ENCODE assay signal across 9 mouse cellular contexts in the genomic region with DNA sequence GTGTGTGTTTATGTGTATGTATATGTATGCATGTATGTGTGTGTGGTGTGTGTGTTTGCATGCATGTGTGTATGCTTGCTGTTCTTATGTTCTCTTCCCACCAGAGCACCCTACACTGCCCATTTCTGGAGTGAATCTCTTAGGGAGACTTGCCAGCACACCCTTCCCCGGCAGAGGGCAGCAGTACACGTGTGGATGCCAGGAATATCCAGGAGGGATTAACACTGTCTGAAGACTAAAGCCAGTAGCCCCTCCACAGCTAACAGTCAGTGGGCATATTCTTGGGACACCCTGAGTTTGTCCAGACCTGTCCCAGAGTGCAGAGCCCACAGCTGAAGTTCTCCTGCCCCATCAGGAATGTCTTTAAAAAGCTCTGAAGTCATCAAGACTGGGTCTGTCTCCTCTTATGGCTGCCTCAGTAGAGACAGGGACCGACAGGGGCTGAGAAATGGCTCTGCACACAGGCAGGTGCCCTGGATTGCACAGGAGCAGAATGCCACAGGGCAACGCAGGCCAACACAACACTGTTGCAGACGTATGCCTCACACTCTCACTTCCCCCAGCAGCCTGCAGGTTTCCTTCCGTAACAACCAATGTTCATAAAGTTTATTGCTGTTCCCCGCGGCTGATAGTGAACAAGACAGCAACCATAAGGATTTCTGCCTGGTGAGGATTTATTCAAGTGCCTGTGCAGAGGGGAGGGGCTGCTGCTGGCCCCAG. TPM values are rescaled to one million over a fixed set of nuclear protein-coding genes. Genes with fewer than 3 reads are reported as not detected.
A peak's percentile ranks its signal among the peaks of the same experiment; 100 is the strongest.
DNase-seq lines count a peak whose midpoint lies in the region; ATAC-seq and TF ChIP-seq lines count a peak whose summit lies in the region.
"Had no signal": no experiment of that assay in that cellular context is flagged by ENCODE, and none has a peak within 500 bp of the region (broad histone marks: within the 10 kb centered on the region; RNA-seq: fewer than 3 reads in every experiment).

No protein-coding gene starts in this region.

- ATAC-seq in forebrain, embryonic 11.5 days (replicated peaks; ENCODE audit: low FRiP score), result no peak
- ATAC-seq in forebrain, embryonic 15.5 days (replicated peaks), result no peak
- ATAC-seq in midbrain, embryonic 16.5 days, result 0 out of 2 replicates have a peak, but pooled peaks have one; percentile 25

- TF ChIP-seq POLR2A in spleen, adult 2 months (IDR thresholded peaks at IDR 0.05; ENCODE audit: low read depth, low read length), result no peak
- TF ChIP-seq POLR2A in thymus, adult 2 months (IDR thresholded peaks at IDR 0.05; ENCODE audit: control insufficient read depth, extremely low read depth, insufficient read depth, low read length, poor library complexity), result no peak

- TF ChIP-seq CTCF in spleen, adult 2 months (IDR thresholded peaks at IDR 0.05; ENCODE audit: extremely low read depth, insufficient read depth, insufficient read length, insufficient replicate concordance), result peak; percentile 5; the same call in 1 of the 2 replicates
- TF ChIP-seq CTCF in thymus, adult 2 months (IDR thresholded peaks at IDR 0.05; ENCODE audit: borderline replicate concordance, control insufficient read depth, extremely low read depth, insufficient read depth, low read length, poor library complexity), result no peak

- H3K36me3 ChIP-seq in forebrain, embryonic 11.5 days (ENCODE audit: control insufficient read depth, insufficient read depth, low read length), result no peaks in the 10 kb centered on the region
- H3K36me3 ChIP-seq in forebrain, embryonic 15.5 days, result no peaks in the 10 kb centered on the region
- no peaks in the 10 kb centered on the region for H3K36me3 ChIP-seq in spleen, adult 2 months (ENCODE audit: control insufficient read depth, insufficient read depth, low read length)
- no peaks in the 10 kb centered on the region for H3K36me3 ChIP-seq in midbrain, embryonic 16.5 days (ENCODE audit: control insufficient read depth, insufficient read depth, low read length)
- H3K36me3 ChIP-seq in thymus, adult 2 months (ENCODE audit: control insufficient read depth, insufficient read depth, low read length), result no peaks in the 10 kb centered on the region
- H3K36me3 ChIP-seq: heart, embryonic 13.5 days had no signal

- H3K27me3 ChIP-seq in forebrain, embryonic 11.5 days (ENCODE audit: control insufficient read depth, insufficient read depth, low read length), result no peaks in the 10 kb centered on the region
- no peaks in the 10 kb centered on the region for H3K27me3 ChIP-seq in forebrain, embryonic 15.5 days
- H3K27me3 ChIP-seq in spleen, adult 2 months (ENCODE audit: control insufficient read depth, insufficient read depth, low read length), result no peaks in the 10 kb centered on the region
- H3K27me3 ChIP-seq in midbrain, embryonic 16.5 days (ENCODE audit: control insufficient read depth, insufficient read depth, low read depth, low read length), result no peaks in the 10 kb centered on the region; the same call in 1 of the 2 replicates
- no peaks in the 10 kb centered on the region for H3K27me3 ChIP-seq in thymus, adult 2 months (ENCODE audit: control insufficient read depth, insufficient read depth, low read length)

- H3K27ac ChIP-seq in forebrain, embryonic 11.5 days (ENCODE audit: low read depth, low read length), result no peak overlapping the region
- no peak overlapping the region for H3K27ac ChIP-seq in forebrain, embryonic 15.5 days (replicated peaks)
- no peak overlapping the region for H3K27ac ChIP-seq in spleen, adult 2 months (ENCODE audit: insufficient read depth, low read length)
- H3K27ac ChIP-seq in midbrain, embryonic 16.5 days (ENCODE audit: low read length), result no peak overlapping the region
- no peak overlapping the region for H3K27ac ChIP-seq in thymus, adult 2 months (ENCODE audit: control insufficient read depth, insufficient read depth, low read length)
- H3K27ac ChIP-seq: heart, embryonic 13.5 days had no signal

- no peaks in the 10 kb centered on the region for H3K4me1 ChIP-seq in forebrain, embryonic 11.5 days (replicated peaks; ENCODE audit: control insufficient read depth, insufficient read depth, low read length)
- H3K4me1 ChIP-seq in forebrain, embryonic 15.5 days, result no peaks in the 10 kb centered on the region
- no peaks in the 10 kb centered on the region for H3K4me1 ChIP-seq in spleen, adult 2 months (ENCODE audit: control insufficient read depth, insufficient read depth, insufficient read length)
- no peaks in the 10 kb centered on the region for H3K4me1 ChIP-seq in midbrain, embryonic 16.5 days (ENCODE audit: control insufficient read depth, insufficient read depth, low read length)
- no peaks in the 10 kb centered on the region for H3K4me1 ChIP-seq in thymus, adult 2 months (replicated peaks; ENCODE audit: control insufficient read depth, insufficient read depth, low read length)

- intact Hi-C loops in left cerebral cortex, postnatal 4 days (cut with DNase I), result no loop called here

- H3K4me3 ChIP-seq in forebrain, embryonic 11.5 days (ENCODE audit: low read depth, low read length), result no peak overlapping the region
- H3K4me3 ChIP-seq in forebrain, embryonic 15.5 days, result no peak overlapping the region
- H3K4me3 ChIP-seq in spleen, adult 2 months (ENCODE audit: extremely low read depth, insufficient read depth, insufficient read length), result no peak overlapping the region
- H3K4me3 ChIP-seq in midbrain, embryonic 16.5 days (ENCODE audit: low read depth, low read length), result no peak overlapping the region
- H3K4me3 ChIP-seq in thymus, adult 2 months (ENCODE audit: control insufficient read depth, insufficient read depth, low read length), result no peak overlapping the region
- H3K4me3 ChIP-seq: heart, embryonic 13.5 days had no signal

- peak; percentile 62 for DNase-seq in forebrain, embryonic 11.5 days (ENCODE audit: low spot score)
- no peak for DNase-seq in spleen, adult 2 months (ENCODE audit: low read depth in 1 of 2, low spot score in 2 of 2)
- DNase-seq in spleen, postnatal 36 days (ENCODE audit: low spot score in 2 of 2), result no peak
- peak; percentile 32 to 54 for DNase-seq in frontal cortex, postnatal 25 days (ENCODE audit: low spot score in 2 of 2)
- peak; percentile 79 for DNase-seq in left cerebral cortex, postnatal 4 days
- no peak for DNase-seq in thymus, adult 2 months

- 67% methylated on average over 8 of the region's 8 CpGs for WGBS in forebrain, embryonic 11.5 days
- WGBS in forebrain, embryonic 15.5 days, result 71% methylated on average over 8 of the region's 8 CpGs
- WGBS in spleen, adult 2 months, result 45% methylated on average over 8 of the region's 8 CpGs
- 70% methylated on average over 8 of the region's 8 CpGs for WGBS in midbrain, embryonic 16.5 days
- WGBS in thymus, adult 2 months, result 66% methylated on average over 8 of the region's 8 CpGs

- H3K9me3 ChIP-seq in forebrain, embryonic 11.5 days (ENCODE audit: control insufficient read depth, low read length), result no peaks in the 10 kb centered on the region
- H3K9me3 ChIP-seq in forebrain, embryonic 15.5 days, result no peaks in the 10 kb centered on the region
- H3K9me3 ChIP-seq in midbrain, embryonic 16.5 days (replicated peaks; ENCODE audit: control insufficient read depth, low read length, poor library complexity, severe bottlenecking), result no peaks in the 10 kb centered on the region
- H3K9me3 ChIP-seq: heart, embryonic 13.5 days had no signal

- no peak overlapping the region for H3K9ac ChIP-seq in forebrain, embryonic 11.5 days (ENCODE audit: low read length)
- H3K9ac ChIP-seq in forebrain, embryonic 15.5 days (replicated peaks), result no peak overlapping the region
- H3K9ac ChIP-seq in midbrain, embryonic 16.5 days (ENCODE audit: low read depth, low read length), result no peak overlapping the region
- H3K9ac ChIP-seq: heart, embryonic 13.5 days had no signal

- no peak overlapping the region for H3K4me2 ChIP-seq in forebrain, embryonic 11.5 days (ENCODE audit: low read depth, low read length, severe bottlenecking)
- H3K4me2 ChIP-seq in forebrain, embryonic 15.5 days (replicated peaks), result no peak overlapping the region
- no peak overlapping the region for H3K4me2 ChIP-seq in midbrain, embryonic 16.5 days (ENCODE audit: low read length)
- H3K4me2 ChIP-seq: heart, embryonic 13.5 days had no signal

RNA-seq across cellular contexts. Expression of a gene that starts 2.4 kb away (rescaled TPM):
- 0.08 and 0.19 TPM in 2 replicates for polyA plus RNA-seq in forebrain, embryonic 11.5 days (2014; fragmentation: Nextera tagmentation; extraction: Ambion mirVana)
- 0.17 and 0.31 TPM in 2 replicates for polyA plus RNA-seq in forebrain, embryonic 15.5 days (2015; fragmentation: Nextera tagmentation; extraction: Ambion mirVana)
- 0.62 and 0.71 TPM in 2 replicates for polyA plus RNA-seq in spleen, adult 2 months (2012; rRNA removed)
- not detected for total RNA-seq in left cerebral cortex, postnatal 4 days (2021)
- 0.14 and 0.15 TPM in 2 replicates for polyA plus RNA-seq in midbrain, embryonic 16.5 days (2015; fragmentation: Nextera tagmentation; extraction: Ambion mirVana)
- polyA plus RNA-seq in thymus, adult 2 months (2012; rRNA removed), result 0.61 and 1.4 TPM in 2 replicates

RNA-seq across cellular contexts. Expression of a gene that starts 31.5 kb away (rescaled TPM):
- 330 and 336 TPM in 2 replicates for polyA plus RNA-seq in forebrain, embryonic 11.5 days (2014; fragmentation: Nextera tagmentation; extraction: Ambion mirVana)
- polyA plus RNA-seq in forebrain, embryonic 15.5 days (2015; fragmentation: Nextera tagmentation; extraction: Ambion mirVana), result 278 and 295 TPM in 2 replicates
- polyA plus RNA-seq in spleen, adult 2 months (2012; rRNA removed), result 49.1 and 73.4 TPM in 2 replicates
- 100 to 1,000 TPM; 170 to 186 TPM for total RNA-seq in left cerebral cortex, postnatal 4 days (2021)
- polyA plus RNA-seq in midbrain, embryonic 16.5 days (2015; fragmentation: Nextera tagmentation; extraction: Ambion mirVana), result 360 and 384 TPM in 2 replicates
- polyA plus RNA-seq in thymus, adult 2 months (2012; rRNA removed), result 119 and 152 TPM in 2 replicates

RNA-seq across cellular contexts. Expression of a gene that starts 39.1 kb away (rescaled TPM):
- polyA plus RNA-seq in forebrain, embryonic 11.5 days (2014; fragmentation: Nextera tagmentation; extraction: Ambion mirVana), result 18.1 and 27.8 TPM in 2 replicates
- 22.3 and 23.2 TPM in 2 replicates for polyA plus RNA-seq in forebrain, embryonic 15.5 days (2015; fragmentation: Nextera tagmentation; extraction: Ambion mirVana)
- polyA plus RNA-seq in spleen, adult 2 months (2012; rRNA removed), result 86.6 and 121 TPM in 2 replicates
- 10 to 100 TPM; 64.7 to 67.8 TPM for total RNA-seq in left cerebral cortex, postnatal 4 days (2021)
- polyA plus RNA-seq in midbrain, embryonic 16.5 days (2015; fragmentation: Nextera tagmentation; extraction: Ambion mirVana), result 20.8 and 22.8 TPM in 2 replicates
- polyA plus RNA-seq in thymus, adult 2 months (2012; rRNA removed), result 188 and 190 TPM in 2 replicates

Comparison
In these comparisons a context has a peak if more than half of its experiments do, and no peak if none do; other contexts are left out.
1. DNase-seq: peak in forebrain, embryonic 11.5 days (single experiment), frontal cortex, postnatal 25 days (2 of 2) and left cerebral cortex, postnatal 4 days (single experiment); none in spleen, adult 2 months (0 of 2), spleen, postnatal 36 days (0 of 2) and thymus, adult 2 months (single experiment).